Mouse (Mus musculus): Measurements from ENCODE around the gene Ccdc58. TPM values are rescaled to one million over a fixed set of nuclear protein-coding genes. Genes with fewer than 3 reads are reported as not detected.

Gene Ccdc58
- 4.5 and 5.0 TPM in 2 replicates for polyA plus RNA-seq (2012; rRNA removed)

GRCm38 (mm10) chr16:36071450-36072379, at the start of gene Ccdc58, which contains the start of gene Fam162a:
Gene Ccdc58 (plus strand): TSS chr16:36071685.
Gene Fam162a (minus strand): TSS chr16:36071594.

GRCm38 (mm10) chr16:36040640-36041624, 30.6 kb upstream of the Ccdc58 start, which contains the start of gene Wdr5b:
Gene Wdr5b (plus strand): TSS chr16:36041190.

GRCm38 (mm10) chr16:36131141-36131540, 59.7 kb downstream of the Ccdc58 start, which contains the start of gene Csta1:
Gene Csta1 (minus strand): TSS chr16:36131241.

Other genes starting within 250 kb of the Ccdc58 start
- 4.2 and 5.5 TPM in 2 replicates for gene Parp14, start 200.1 kb upstream of the Ccdc58 start, polyA plus RNA-seq (2012; rRNA removed)
- gene Parp9, start 133.2 kb upstream of the Ccdc58 start, polyA plus RNA-seq (2012; rRNA removed), result 5.6 TPM in 2 replicates
- gene Dtx3l, start 132.5 kb upstream of the Ccdc58 start, polyA plus RNA-seq (2012; rRNA removed), result 7.6 and 8.2 TPM in 2 replicates
- 3.3 and 3.7 TPM in 2 replicates for gene Kpna1, start 92.9 kb upstream of the Ccdc58 start, polyA plus RNA-seq (2012; rRNA removed)
- gene Wdr5b, start 30.5 kb upstream of the Ccdc58 start, polyA plus RNA-seq (2012; rRNA removed), result 0.91 and 0.95 TPM in 2 replicates
- 61.7 and 89.2 TPM in 2 replicates for gene Fam162a, start 91 bp upstream of the Ccdc58 start, polyA plus RNA-seq (2012; rRNA removed)
- 0.03 TPM in 1 of 2 replicates, not detected in the other for gene Csta1, start 59.6 kb downstream of the Ccdc58 start, polyA plus RNA-seq (2012; rRNA removed)
- gene Stfa2l1, start 85.1 kb downstream of the Ccdc58 start, polyA plus RNA-seq (2012; rRNA removed), result not detected in 2 replicates
- not detected in 2 replicates for gene Gm5483, start 112.5 kb downstream of the Ccdc58 start, polyA plus RNA-seq (2012; rRNA removed)
- gene Gm5416, start 138.7 kb downstream of the Ccdc58 start, polyA plus RNA-seq (2012; rRNA removed), result not detected in 2 replicates
- 0.28 TPM in 1 of 2 replicates, not detected in the other for gene 2010005H15Rik, start 149.8 kb downstream of the Ccdc58 start, polyA plus RNA-seq (2012; rRNA removed)
- gene Stfa1, start 205.3 kb downstream of the Ccdc58 start, polyA plus RNA-seq (2012; rRNA removed), result not detected in 2 replicates